Mouse (Mus musculus): ENCODE data around the gene Ren1. TPM values are rescaled to one million over a fixed set of nuclear protein-coding genes. Genes with fewer than 3 reads are reported as not detected.

Gene Ren1
- polyA plus RNA-seq, 1 experiment from 2014 or later: 0.86 TPM

DNA sequence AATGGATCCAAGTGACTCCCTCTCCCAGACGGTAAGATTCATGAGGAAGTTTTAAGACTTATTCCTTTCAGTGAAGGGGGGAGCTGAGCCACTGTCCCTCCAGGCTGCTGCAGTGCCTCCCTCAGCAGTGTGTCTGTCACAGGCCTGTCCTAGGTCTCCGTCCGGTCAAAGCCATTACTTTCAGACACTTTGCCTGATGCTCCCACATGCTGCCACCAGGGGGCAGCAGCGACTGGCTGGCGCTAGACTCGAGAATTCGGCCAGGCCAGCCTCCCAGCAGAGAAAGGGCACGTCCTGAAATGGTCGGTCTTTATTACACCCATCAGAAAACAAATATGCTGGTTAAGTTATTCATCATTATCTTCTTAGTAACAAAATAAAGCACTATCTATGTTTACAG is 31.7 kb downstream of the Ren1 start:
- peaks cover 18% of the 10 kb centered on the region; the same call in 1 of the 2 replicates for H3K36me3 ChIP-seq (ENCODE audit: insufficient read depth)
- TF ChIP-seq CTCF (IDR thresholded peaks at IDR 0.05; ENCODE audit: low read depth): peak; percentile 99
- WGBS: 6% methylated on average over 9 of the region's 9 CpGs
- DNase-seq (peak; percentile 95), ATAC-seq (ENCODE audit: insufficient read depth) (peak; percentile 26)
- H3K9ac ChIP-seq: no peak overlapping the region
- H3K4me3 ChIP-seq (ENCODE audit: low read depth, low read length): no peak overlapping the region
- no peaks in the 10 kb centered on the region for H3K27me3 ChIP-seq (ENCODE audit: insufficient read depth, low read length)
- no peaks in the 10 kb centered on the region for H3K4me1 ChIP-seq (ENCODE audit: insufficient read depth)
- H3K27ac ChIP-seq (ENCODE audit: low read depth): no peak overlapping the region
- no peaks in the 10 kb centered on the region for H3K9me3 ChIP-seq (ENCODE audit: low read depth, low read length)
- H3K4me2 ChIP-seq: no peak overlapping the region

DNA sequence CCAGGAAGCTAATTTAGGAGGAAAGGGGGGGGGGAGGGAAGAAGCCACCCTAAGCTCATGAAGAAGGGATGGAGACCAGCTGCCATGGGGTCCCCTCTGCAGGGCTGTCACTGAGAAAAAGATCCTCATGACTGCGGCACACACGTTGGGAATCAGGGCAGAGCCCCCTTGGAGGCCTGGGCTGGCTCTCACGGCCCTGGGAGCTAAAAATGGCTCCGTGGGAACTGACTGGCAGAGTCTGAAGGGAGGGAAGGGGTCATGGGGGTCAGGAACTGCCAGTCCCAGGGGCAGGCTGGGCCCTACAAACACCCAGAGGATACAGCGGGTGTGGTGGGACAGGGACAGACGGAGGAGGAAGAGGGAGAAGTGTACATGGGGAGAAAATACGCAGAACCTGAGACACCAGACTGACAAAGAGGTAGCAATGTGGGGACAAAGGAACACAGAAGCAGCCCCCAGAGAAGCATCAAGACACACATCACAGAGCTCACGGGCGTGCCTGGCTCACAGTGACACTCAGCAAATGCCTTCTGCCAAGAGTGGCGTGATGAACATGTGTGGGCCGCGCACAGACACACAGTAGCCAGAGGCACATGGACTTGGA is 32.3 kb downstream of the Ren1 start:
- no peaks in the 10 kb centered on the region for H3K9me3 ChIP-seq (ENCODE audit: low read depth, low read length)
- H3K4me2 ChIP-seq: no peak overlapping the region
- no peak overlapping the region for H3K4me3 ChIP-seq (ENCODE audit: low read depth, low read length)
- DNase-seq (no peak), ATAC-seq (ENCODE audit: insufficient read depth) (no peak)
- H3K36me3 ChIP-seq (ENCODE audit: insufficient read depth): peaks cover 18% of the 10 kb centered on the region; the same call in 1 of the 2 replicates
- H3K9ac ChIP-seq: no peak overlapping the region
- H3K4me1 ChIP-seq (ENCODE audit: insufficient read depth): no peaks in the 10 kb centered on the region
- no peak overlapping the region for H3K27ac ChIP-seq (ENCODE audit: low read depth)
- TF ChIP-seq CTCF (IDR thresholded peaks at IDR 0.05; ENCODE audit: low read depth): no peak
- no peaks in the 10 kb centered on the region for H3K27me3 ChIP-seq (ENCODE audit: insufficient read depth, low read length)
- 63% methylated on average over 12 of the region's 12 CpGs for WGBS

DNA sequence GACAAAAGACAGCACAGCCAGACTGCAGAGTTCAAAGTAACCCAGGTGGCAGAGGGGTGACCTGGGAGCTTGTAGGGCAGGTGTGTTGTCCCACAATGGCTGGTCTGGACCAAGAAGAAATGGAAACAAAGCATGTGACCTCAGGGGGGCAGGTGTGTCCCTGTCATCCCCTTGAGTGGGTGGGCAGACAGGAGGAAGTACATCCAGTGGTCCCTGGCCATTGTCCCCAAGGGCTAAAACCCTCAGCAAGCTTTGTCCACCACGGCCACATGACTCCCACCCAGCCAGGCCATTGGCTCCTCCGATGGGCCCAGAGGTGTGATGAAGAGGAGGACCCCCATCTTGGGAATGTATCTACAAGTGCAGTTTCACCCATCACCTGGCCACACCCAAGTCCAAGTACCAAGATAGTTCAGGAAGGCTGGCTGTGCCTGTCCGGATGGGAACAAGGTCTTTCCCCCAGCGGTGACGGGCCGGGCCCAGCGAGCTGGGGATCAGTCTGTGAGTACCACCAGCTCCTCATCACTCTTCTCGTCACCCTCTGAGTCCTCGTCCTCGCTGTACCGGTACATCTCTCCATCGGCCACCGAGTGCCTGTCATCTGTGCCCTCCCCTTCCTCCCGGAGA is 33.0 kb downstream of the Ren1 start:
- Histone ChIP-seq H3K9ac (no peak overlapping the region), H3K9me3 (ENCODE audit: low read depth, low read length) (no peaks in the 10 kb centered on the region), H3K27me3 (ENCODE audit: insufficient read depth, low read length) (no peaks in the 10 kb centered on the region), H3K36me3 (ENCODE audit: insufficient read depth) (peaks cover 18% of the 10 kb centered on the region; the same call in 1 of the 2 replicates), H3K4me1 (ENCODE audit: insufficient read depth) (no peaks in the 10 kb centered on the region), H3K4me3 (ENCODE audit: low read depth, low read length) (no peak overlapping the region), H3K27ac (ENCODE audit: low read depth) (no peak overlapping the region), H3K4me2 (no peak overlapping the region)
- TF ChIP-seq CTCF (IDR thresholded peaks at IDR 0.05; ENCODE audit: low read depth): no peak
- DNase-seq: no peak
- WGBS: 88% methylated on average over 14 of the region's 14 CpGs
- no peak for ATAC-seq (ENCODE audit: insufficient read depth)

DNA sequence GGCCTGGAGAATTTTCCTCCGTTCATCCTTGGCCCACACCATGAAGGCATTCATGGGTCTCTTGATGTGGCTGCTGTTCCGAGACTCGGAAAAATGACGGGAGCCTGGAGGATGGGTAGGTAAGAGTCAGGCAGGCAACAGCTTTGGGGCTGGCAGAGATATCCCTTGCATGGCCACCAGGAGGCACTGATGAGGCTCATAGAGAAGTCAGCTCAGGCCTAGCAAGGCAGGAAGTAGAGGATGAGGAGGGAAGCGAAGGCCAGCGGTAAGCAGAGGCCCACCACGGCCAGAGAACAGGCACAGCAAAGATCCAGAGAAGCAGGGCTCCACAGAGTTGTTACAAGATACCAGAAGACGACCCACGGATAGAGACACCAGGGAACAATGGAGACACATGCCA is 35.2 kb downstream of the Ren1 start:
- Histone ChIP-seq H3K27me3 (ENCODE audit: insufficient read depth, low read length) (no peaks in the 10 kb centered on the region), H3K9me3 (ENCODE audit: low read depth, low read length) (no peaks in the 10 kb centered on the region), H3K4me3 (ENCODE audit: low read depth, low read length) (no peak overlapping the region), H3K9ac (no peak overlapping the region), H3K36me3 (ENCODE audit: insufficient read depth) (peaks cover 25% of the 10 kb centered on the region), H3K4me2 (no peak overlapping the region), H3K27ac (ENCODE audit: low read depth) (no peak overlapping the region), H3K4me1 (ENCODE audit: insufficient read depth) (no peaks in the 10 kb centered on the region)
- WGBS: 39% methylated on average over 9 of the region's 9 CpGs
- peak; percentile 3; the same call in 1 of the 2 replicates for ATAC-seq (ENCODE audit: insufficient read depth)
- peak; percentile 84 for DNase-seq
- TF ChIP-seq CTCF (IDR thresholded peaks at IDR 0.05; ENCODE audit: low read depth): peak; percentile 94

DNA sequence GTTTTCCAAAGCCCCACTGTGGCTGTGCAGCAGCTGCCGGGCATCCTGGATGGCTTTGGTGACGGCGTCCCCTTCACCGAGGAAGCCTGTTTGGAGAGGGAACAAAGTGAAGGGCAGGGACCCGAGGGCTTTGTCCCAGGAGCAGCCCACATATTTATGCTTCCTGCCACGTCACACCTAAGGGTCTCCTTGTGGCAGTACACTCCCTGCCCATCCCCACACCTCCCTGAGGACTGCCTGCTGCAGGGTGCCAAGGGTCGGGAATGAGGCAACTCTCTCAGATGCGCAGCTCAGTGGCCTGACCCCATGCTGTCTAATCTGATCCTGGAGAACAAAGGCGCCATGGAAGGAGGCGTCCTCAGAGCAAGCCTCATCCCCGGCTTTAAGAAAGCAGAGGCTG is 35.9 kb downstream of the Ren1 start:
- Histone ChIP-seq H3K4me1 (ENCODE audit: insufficient read depth) (no peaks in the 10 kb centered on the region), H3K36me3 (ENCODE audit: insufficient read depth) (peaks cover 27% of the 10 kb centered on the region), H3K27ac (ENCODE audit: low read depth) (no peak overlapping the region), H3K4me2 (no peak overlapping the region), H3K9ac (no peak overlapping the region), H3K4me3 (ENCODE audit: low read depth, low read length) (no peak overlapping the region), H3K27me3 (ENCODE audit: insufficient read depth, low read length) (no peaks in the 10 kb centered on the region), H3K9me3 (ENCODE audit: low read depth, low read length) (no peaks in the 10 kb centered on the region)
- TF ChIP-seq CTCF (IDR thresholded peaks at IDR 0.05; ENCODE audit: low read depth): no peak
- DNase-seq (no peak), ATAC-seq (ENCODE audit: insufficient read depth) (no peak)
- WGBS: 61% methylated on average over 11 of the region's 11 CpGs

DNA sequence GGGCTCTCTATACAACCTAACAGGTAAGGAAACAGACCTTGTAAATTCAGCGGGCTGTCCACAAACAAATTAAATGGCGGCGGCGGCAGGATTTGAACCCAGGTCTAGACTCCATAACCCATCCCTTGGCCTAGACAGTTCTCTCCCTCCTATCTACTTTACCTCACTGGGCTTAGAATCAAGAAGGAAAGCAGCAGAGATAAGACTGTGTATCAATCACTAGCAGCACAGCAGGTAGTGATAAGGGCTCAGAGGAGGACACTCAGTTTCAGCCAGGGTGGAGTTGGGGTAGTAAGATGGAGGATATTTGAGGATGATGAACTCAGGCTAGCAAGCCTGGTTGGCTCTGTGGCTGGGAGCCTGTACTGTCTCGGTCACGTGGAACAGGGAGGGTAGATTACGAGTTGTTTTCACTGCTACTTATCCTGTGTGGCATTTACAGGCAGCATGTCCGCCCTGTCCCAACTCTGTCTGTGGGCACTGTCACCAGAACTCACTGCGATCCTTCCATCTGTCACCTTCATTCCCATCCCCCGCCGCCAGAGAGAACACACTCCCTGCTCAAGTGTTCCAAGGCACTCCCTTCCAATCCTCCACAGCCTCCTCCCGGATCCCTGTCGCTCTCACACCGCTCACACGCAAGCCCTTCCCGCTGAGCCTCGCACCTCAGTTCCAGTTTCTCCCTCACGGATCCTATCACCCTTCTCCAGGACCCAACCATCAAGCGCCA is 37.4 kb downstream of the Ren1 start:
- Histone ChIP-seq H3K9me3 (ENCODE audit: low read depth, low read length) (no peaks in the 10 kb centered on the region), H3K4me1 (ENCODE audit: insufficient read depth) (no peaks in the 10 kb centered on the region), H3K9ac (no peak overlapping the region), H3K4me2 (no peak overlapping the region), H3K4me3 (ENCODE audit: low read depth, low read length) (no peak overlapping the region), H3K27me3 (ENCODE audit: insufficient read depth, low read length) (no peaks in the 10 kb centered on the region), H3K27ac (ENCODE audit: low read depth) (no peak overlapping the region), H3K36me3 (ENCODE audit: insufficient read depth) (peaks cover 36% of the 10 kb centered on the region)
- DNase-seq (no peak), ATAC-seq (ENCODE audit: insufficient read depth) (no peak)
- whole genome bisulfite sequencing: 48% methylated on average over 19 of the region's 19 CpGs
- no peak for TF ChIP-seq CTCF (IDR thresholded peaks at IDR 0.05; ENCODE audit: low read depth)

DNA sequence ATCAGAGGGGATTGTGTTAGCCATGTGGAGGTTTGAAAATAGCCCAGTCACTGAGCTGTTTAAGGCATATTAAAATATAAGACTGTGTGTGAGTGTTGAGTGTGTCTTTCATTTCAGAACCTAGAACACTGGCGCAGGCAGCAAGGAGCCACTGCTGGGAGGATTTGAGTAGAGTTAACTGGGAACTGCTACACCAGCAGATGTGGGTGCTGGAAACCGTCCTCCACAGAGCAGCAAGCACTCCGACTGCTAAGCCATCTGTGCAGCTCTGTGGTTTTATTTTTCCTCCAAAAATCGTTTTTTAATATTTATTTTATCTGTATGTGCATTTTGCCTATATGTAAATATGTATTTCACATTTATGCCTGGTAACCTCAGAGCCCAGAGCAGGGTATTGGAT is 44.4 kb downstream of the Ren1 start:
- Histone ChIP-seq H3K27me3 (ENCODE audit: insufficient read depth, low read length) (no peaks in the 10 kb centered on the region), H3K9me3 (ENCODE audit: low read depth, low read length) (no peaks in the 10 kb centered on the region), H3K27ac (ENCODE audit: low read depth) (no peak overlapping the region), H3K9ac (no peak overlapping the region), H3K4me2 (no peak overlapping the region), H3K4me1 (ENCODE audit: insufficient read depth) (no peaks in the 10 kb centered on the region), H3K4me3 (ENCODE audit: low read depth, low read length) (no peak overlapping the region), H3K36me3 (ENCODE audit: insufficient read depth) (peaks cover 12% of the 10 kb centered on the region)
- DNase-seq (no peak), ATAC-seq (ENCODE audit: insufficient read depth) (no peak)
- no peak for TF ChIP-seq CTCF (IDR thresholded peaks at IDR 0.05; ENCODE audit: low read depth)
- WGBS: 72% methylated on average over 4 of the region's 4 CpGs
